Comparison of ENCODE assay signal across 8 mouse cellular contexts in genomic region chr2:104409851-104410821, GRCm38 (mm10). TPM values are rescaled to one million over a fixed set of nuclear protein-coding genes. Genes with fewer than 3 reads are reported as not detected.
DNase-seq lines count a peak whose midpoint lies in the region; ATAC-seq lines count a peak whose summit lies in the region.

No protein-coding gene starts in this region.

- H3K9ac ChIP-seq in midbrain, embryonic 13.5 days (replicated peaks) = peak overlapping the region; percentile 93

- peak overlapping the region; percentile 84 for H3K4me2 ChIP-seq in midbrain, embryonic 13.5 days (replicated peaks)

- peak overlapping the region; percentile 62 for H3K4me3 ChIP-seq in midbrain, embryonic 13.5 days (replicated peaks)

- peaks cover 26% of the 10 kb centered on the region for H3K4me1 ChIP-seq in midbrain, embryonic 13.5 days (replicated peaks)

- ATAC-seq in CD4-positive, CD25-positive, alpha-beta regulatory T cell, adult 4 months = no peak
- peak; percentile 93 for ATAC-seq in midbrain, embryonic 13.5 days

- no peaks in the 10 kb centered on the region for H3K9me3 ChIP-seq in midbrain, embryonic 13.5 days

- intact Hi-C loops in heart, postnatal 14 days (cut with DNase I) = no loop called here

- under 1% methylated on average over 110 of the region's 111 CpGs for WGBS in midbrain, embryonic 13.5 days

- H3K36me3 ChIP-seq in midbrain, embryonic 13.5 days = no peaks in the 10 kb centered on the region

- H3K27ac ChIP-seq in midbrain, embryonic 13.5 days = peak overlapping the region; percentile 92

- peaks cover 47% of the 10 kb centered on the region for H3K27me3 ChIP-seq in midbrain, embryonic 13.5 days

- DNase-seq in CD4-positive, CD25-positive, alpha-beta regulatory T cell, adult 2 months (ENCODE audit: low read depth, low spot score) = peak; percentile 11
- peak; percentile 73 for DNase-seq in ZHBTc4 (ENCODE audit: low read depth, low spot score)
- peak; percentile 77 for DNase-seq in embryo, embryonic 11 days
- DNase-seq in heart, postnatal 14 days = peak; percentile 19 to 21
- DNase-seq in layer of hippocampus, postnatal 25 days (ENCODE audit: extremely low spot score in 1 of 2, low spot score in 1 of 2) = peak; percentile 60 to 65
- peak; percentile 55 for DNase-seq in testis, postnatal 10 days (ENCODE audit: low spot score)

RNA-seq across cellular contexts. Expression of gene D430041D05Rik, which starts 0.7 kb away (rescaled TPM):
- polyA plus RNA-seq in CD4-positive, CD25-positive, alpha-beta regulatory T cell, adult 4 months (2017; shearing (Covaris generic)) = not detected
- total RNA-seq in heart, postnatal 14 days (2021) = 1 to 10 TPM in 1 of 2 experiments, under 1 TPM in 1; 0.10 to 1.4 TPM
- 10 to 100 TPM; 87.9 to 95.4 TPM for total RNA-seq in layer of hippocampus, postnatal 25 days (2021)
- 5.5 and 6.4 TPM in 2 replicates for polyA plus RNA-seq in midbrain, embryonic 13.5 days (2015; fragmentation: Nextera tagmentation; extraction: Ambion mirVana)

Comparison
In these comparisons a context has a peak if more than half of its experiments do, and no peak if none do; other contexts are left out.
1. DNase-seq: peak in every context shown above with its lines; median percentile 77 in embryo, embryonic 11 days; 73 in ZHBTc4; 62 in layer of hippocampus, postnatal 25 days; 55 in testis, postnatal 10 days; 20 in heart, postnatal 14 days; 11 in CD4-positive, CD25-positive, alpha-beta regulatory T cell, adult 2 months.
2. RNA of gene D430041D05Rik, which starts 0.7 kb away (total RNA-seq): 87.9 to 95.4 TPM in layer of hippocampus, postnatal 25 days; 0.10 to 1.4 TPM in heart, postnatal 14 days; every median in the first group is over 10 times any median in the second.